Mouse (Mus musculus) neural tube, embryonic 13.5 days (tissue): ENCODE measurements around the gene Zdhhc12. TPM values are rescaled to one million over a fixed set of nuclear protein-coding genes. Genes with fewer than 3 reads are reported as not detected.
A peak's percentile ranks its signal among the peaks of the same experiment; 100 is the strongest.

ENCODE experiments used
- ATAC-seq: fragments of 200-750 bp; cut with Nextera tagmentation; 2 replicates; pipeline ENCODE4 v1.8.0; 2017; ENCODE audit warnings: low read depth, mild to moderate bottlenecking, moderate TSS enrichment, moderate library complexity
- H3K27ac ChIP-seq: fragments of 300-500 bp; sonication (generic); replicated peaks from 2 replicates; pipeline ENCODE4 v1.5.1; 2015; ENCODE audit warnings: moderate library complexity, mild to moderate bottlenecking, inconsistent platforms
- H3K27me3 ChIP-seq: fragments of 300-500 bp; sonication (generic); 2 replicates; pipeline ENCODE4 v1.6.1; 2015; ENCODE audit warnings: mild to moderate bottlenecking, inconsistent platforms
- H3K36me3 ChIP-seq: fragments of 300-500 bp; sonication (generic); 2 replicates; pipeline ENCODE4 v1.6.1; 2015; ENCODE audit warnings: mild to moderate bottlenecking, inconsistent platforms
- H3K4me1 ChIP-seq: fragments of 300-500 bp; sonication (generic); replicated peaks from 2 replicates; pipeline ENCODE4 v1.6.1; 2015; ENCODE audit warnings: inconsistent platforms
- H3K4me2 ChIP-seq: fragments of 300-500 bp; sonication (generic); 2 replicates; pipeline ENCODE4 v1.6.1; 2015; ENCODE audit warnings: inconsistent platforms, mild to moderate bottlenecking, moderate library complexity
- H3K4me3 ChIP-seq: fragments of 300-500 bp; sonication (generic); 2 replicates; pipeline ENCODE4 v1.5.1; 2015; ENCODE audit warnings: mild to moderate bottlenecking, inconsistent platforms
- H3K9ac ChIP-seq: fragments of 300-500 bp; sonication (generic); 2 replicates; pipeline ENCODE4 v1.6.1; 2015; ENCODE audit warnings: moderate library complexity, mild to moderate bottlenecking, inconsistent platforms
- H3K9me3 ChIP-seq: fragments of 300-500 bp; sonication (generic); 2 replicates; pipeline ENCODE4 v1.6.1; 2016; ENCODE audit warnings: inconsistent platforms
- WGBS: fragments of 180-500 bp; shearing (Covaris S2); methylation state at CpG from one replicate; pipeline ENCODE4 v1.1.7; 2015; 5-methylcytosine and 5-hydroxymethylcytosine counted together
- polyA plus RNA-seq: library from polyadenylated mRNA; unstranded; fragments of >200 nt; fragmentation: Nextera tagmentation; extraction: Ambion mirVana; gene quantifications from 2 replicates; pipeline ENCODE4 v1.2.1, GENCODE M21; 2015

Zdhhc12 gene
- polyA plus RNA-seq, 1 experiment from 2014 or later, result 32.5 TPM

DNA sequence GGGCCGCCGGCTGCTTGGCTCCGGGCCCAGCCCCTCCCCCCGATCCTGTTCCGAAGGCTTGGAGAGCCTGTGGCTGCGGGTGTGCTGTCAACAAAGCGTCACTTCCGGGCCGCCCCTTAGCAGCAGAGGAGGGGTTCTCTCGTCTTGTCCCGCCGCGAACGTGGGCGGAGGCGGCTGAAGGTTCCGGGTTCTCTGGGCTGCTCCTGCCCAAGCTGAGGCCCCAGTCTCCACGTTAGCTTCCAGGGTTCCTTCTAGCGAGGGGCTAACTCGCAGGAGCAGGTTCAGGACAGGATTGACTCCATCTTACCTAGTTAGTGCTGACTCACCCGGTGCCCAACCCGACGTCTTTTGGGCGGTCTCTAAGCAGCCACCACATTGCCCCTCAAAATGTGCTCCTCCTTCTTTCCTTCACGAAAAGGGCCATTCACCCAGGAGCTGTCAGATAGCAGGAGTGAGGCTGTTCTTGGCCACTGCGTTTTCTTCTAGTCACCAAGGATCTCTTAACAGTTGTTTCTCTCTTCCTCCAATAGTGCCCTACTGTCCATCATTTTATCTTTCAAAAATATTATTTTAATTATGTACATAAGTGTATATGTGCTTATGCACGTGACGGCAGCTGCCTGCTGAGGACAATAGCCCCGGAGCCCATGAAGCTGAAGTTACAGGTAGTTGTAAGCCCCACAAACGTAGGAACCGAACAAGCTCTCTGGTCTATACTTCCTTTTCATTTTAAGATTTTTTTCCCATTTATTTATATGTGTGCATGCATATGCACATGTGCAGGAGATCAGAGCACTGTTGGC is 31.2 kb upstream of the Zdhhc12 start, which contains the start of gene Zer1:
Gene Zer1, minus strand, starts transcription at position 114 of the 803 bp plus-strand sequence.
- Histone ChIP-seq H3K4me3 (peak within 1 kb of the TSS; percentile 77), H3K9ac (peak within 1 kb of the TSS; percentile 90), H3K27ac (peak within 1 kb of the TSS; percentile 93), H3K9me3 (no peaks in the 10 kb centered on the region), H3K4me1 (peaks cover 38% of the 10 kb centered on the region), H3K36me3 (0 out of 2 replicates have a peak, but pooled peaks cover 5% of the 10 kb centered on the region), H3K4me2 (peak within 1 kb of the TSS; percentile 97), H3K27me3 (no peaks in the 10 kb centered on the region)
- WGBS, result 10% methylated on average over 31 of the region's 31 CpGs
- peak; percentile 96 for ATAC-seq

DNA sequence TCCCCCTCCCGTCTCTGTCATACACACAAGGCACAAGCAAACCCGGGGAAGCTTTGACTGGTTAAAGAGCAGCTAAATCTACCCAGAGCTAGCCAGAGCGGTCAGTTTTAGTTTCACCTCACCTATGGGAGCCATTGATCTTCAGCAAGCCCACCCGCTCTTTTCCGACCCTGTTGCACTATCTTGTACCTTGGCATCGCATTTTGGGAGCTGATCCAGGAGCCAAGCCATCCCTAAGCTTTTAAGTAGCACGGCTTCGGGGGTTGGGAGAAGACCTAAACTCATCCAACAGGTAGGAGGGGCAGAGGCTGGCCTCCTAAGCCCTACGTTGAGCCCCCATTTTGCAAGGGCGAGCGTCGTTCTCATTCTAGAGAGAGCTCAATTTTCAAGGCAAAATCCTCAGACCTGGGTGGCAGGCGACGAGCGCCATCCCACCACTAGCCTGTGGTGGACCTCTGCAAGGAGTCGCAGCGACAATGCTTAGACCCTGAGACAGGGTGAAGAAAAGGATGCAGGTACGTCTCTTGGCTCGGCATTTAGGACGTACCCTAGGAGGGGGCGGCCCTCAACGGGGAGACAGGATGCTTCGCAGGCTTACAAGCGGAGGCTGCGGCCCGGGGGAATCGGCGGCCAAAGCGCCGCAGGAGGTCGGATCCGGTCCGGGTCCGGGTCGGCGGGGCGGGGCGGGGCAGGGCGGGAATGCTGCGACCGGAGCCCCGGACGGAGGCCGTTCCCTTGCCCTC is 30.5 kb upstream of the Zdhhc12 start:
- Histone ChIP-seq H3K9me3 (no peaks in the 10 kb centered on the region), H3K27ac (peak overlapping the region; percentile 93), H3K4me3 (peak overlapping the region; percentile 77), H3K9ac (peak overlapping the region; percentile 90), H3K4me1 (peaks cover 45% of the 10 kb centered on the region), H3K4me2 (peak overlapping the region; percentile 97), H3K27me3 (no peaks in the 10 kb centered on the region), H3K36me3 (0 out of 2 replicates have a peak, but pooled peaks cover 5% of the 10 kb centered on the region)
- ATAC-seq, result peak; percentile 69
- WGBS, result 1% methylated on average over 42 of the region's 44 CpGs

DNA sequence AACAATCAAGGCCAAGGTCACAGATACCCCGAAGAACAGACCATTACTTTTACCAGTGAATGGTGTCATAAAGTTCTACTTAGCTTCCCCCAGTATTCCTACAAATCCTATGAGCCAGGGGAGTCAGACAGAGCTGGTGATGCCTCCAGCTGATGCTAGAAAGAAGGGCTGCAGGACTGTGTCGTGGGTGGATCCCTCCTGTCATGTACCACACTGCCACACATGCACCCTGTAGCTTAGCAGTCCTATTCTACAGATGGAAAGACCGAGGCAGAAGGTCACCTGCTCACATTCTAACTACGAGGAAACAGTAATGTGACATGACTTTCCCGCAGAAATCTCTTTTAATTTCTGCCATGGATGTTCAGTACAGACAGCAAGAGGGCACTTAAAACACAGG is 29.3 kb upstream of the Zdhhc12 start:
- WGBS, result 90% methylated on average over 5 of the region's 5 CpGs
- H3K4me3 ChIP-seq, result peak overlapping the region; percentile 77; the same call in 1 of the 2 replicates
- ATAC-seq, result no peak

DNA sequence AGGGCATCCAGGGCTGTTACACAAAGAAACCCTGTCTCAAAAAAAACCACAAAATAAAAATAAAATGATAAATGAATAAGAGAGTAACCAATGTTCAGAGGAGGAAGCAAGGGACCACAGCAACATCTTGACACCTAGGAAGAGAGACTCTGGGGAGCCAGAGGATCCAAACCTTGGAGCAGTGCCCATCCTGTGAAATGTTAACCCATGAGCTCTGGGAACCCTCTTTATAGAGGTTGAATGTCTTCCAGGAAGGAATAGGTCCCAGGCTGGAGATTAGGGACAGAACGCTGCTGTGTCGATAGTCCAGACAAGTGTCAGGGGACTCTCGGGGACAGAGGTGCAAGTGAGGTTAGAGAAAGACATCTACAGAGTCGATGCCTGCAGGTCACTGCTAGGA is 26.8 kb upstream of the Zdhhc12 start:
- Histone ChIP-seq H3K4me3 (no peak overlapping the region), H3K27ac (peak overlapping the region; percentile 71), H3K27me3 (no peaks in the 10 kb centered on the region), H3K4me1 (peaks cover 47% of the 10 kb centered on the region), H3K9me3 (no peaks in the 10 kb centered on the region), H3K4me2 (0 out of 2 replicates have a peak overlapping the region, but pooled peaks have one; percentile 11), H3K36me3 (peaks cover 17% of the 10 kb centered on the region; the same call in 1 of the 2 replicates), H3K9ac (peak overlapping the region; percentile 9; the same call in 1 of the 2 replicates)
- ATAC-seq, result no peak
- 75% methylated on average over 4 of the region's 4 CpGs for WGBS

More for the DNA sequence above, 29.3 kb upstream of the Zdhhc12 start:
- H3K27me3 ChIP-seq, result no peaks in the 10 kb centered on the region
- H3K9me3 ChIP-seq, result no peaks in the 10 kb centered on the region
- H3K9ac ChIP-seq, result no peak overlapping the region
- peak overlapping the region; percentile 97 for H3K4me2 ChIP-seq
- H3K36me3 ChIP-seq, result 0 out of 2 replicates have a peak, but pooled peaks cover 5% of the 10 kb centered on the region
- H3K4me1 ChIP-seq, result peaks cover 48% of the 10 kb centered on the region
- H3K27ac ChIP-seq, result no peak overlapping the region

DNA sequence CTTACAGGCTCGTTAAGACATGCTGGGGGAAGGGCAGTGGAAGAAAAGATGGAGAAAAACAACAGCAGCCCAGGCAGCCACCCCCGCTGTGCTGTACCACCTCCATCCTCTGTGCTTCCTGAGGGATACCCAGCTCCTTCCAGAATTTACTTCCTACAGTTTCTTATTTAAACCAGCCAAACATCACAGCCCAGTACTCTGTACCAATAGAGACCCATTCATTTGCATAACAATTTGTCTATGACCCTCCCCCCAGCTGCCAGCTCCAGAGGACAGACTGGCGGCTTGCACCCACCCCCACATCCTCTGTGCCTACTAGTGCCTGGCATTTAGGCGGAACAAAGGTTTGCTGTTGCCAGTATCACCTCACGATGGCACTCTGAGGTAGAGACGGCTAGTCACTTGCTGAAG is 26.2 kb upstream of the Zdhhc12 start:
- 14% methylated on average over 6 of the region's 6 CpGs for WGBS
- peak; percentile 54; the same call in 1 of the 2 replicates for ATAC-seq
- Histone ChIP-seq H3K4me2 (peak overlapping the region; percentile 11; the same call in 1 of the 2 replicates), H3K9me3 (no peaks in the 10 kb centered on the region), H3K36me3 (peaks cover 22% of the 10 kb centered on the region; the same call in 1 of the 2 replicates), H3K9ac (peak overlapping the region; percentile 9; the same call in 1 of the 2 replicates), H3K27ac (peak overlapping the region; percentile 71), H3K4me3 (no peak overlapping the region), H3K4me1 (peaks cover 41% of the 10 kb centered on the region), H3K27me3 (no peaks in the 10 kb centered on the region)

DNA sequence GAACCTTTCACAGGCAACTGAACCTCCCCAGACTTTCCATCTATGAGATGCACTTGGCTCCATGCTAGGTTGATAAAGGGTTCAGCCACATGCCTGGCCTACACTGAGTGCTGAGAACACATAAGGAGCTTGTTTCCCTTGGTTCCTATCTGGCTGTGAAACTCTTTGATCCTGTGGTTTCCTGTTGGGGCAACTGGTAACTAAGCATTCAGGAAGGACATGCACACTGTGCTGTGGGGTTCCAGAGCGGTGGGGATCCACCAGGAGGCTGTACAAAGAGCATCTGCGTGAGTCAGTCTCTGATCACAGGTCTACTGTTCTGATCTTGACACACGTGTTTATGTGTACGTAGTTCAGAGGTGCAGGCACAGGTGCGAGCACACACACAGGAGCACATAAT is 19.1 kb upstream of the Zdhhc12 start:
- no peaks in the 10 kb centered on the region for H3K27me3 ChIP-seq
- 94% methylated on average over 5 of the region's 5 CpGs for WGBS
- no peak overlapping the region for H3K4me2 ChIP-seq
- no peak overlapping the region for H3K4me3 ChIP-seq
- H3K9ac ChIP-seq, result no peak overlapping the region
- no peak overlapping the region for H3K27ac ChIP-seq
- ATAC-seq, result no peak
- H3K4me1 ChIP-seq, result no peaks in the 10 kb centered on the region
- peaks cover 74% of the 10 kb centered on the region for H3K36me3 ChIP-seq
- no peaks in the 10 kb centered on the region for H3K9me3 ChIP-seq

DNA sequence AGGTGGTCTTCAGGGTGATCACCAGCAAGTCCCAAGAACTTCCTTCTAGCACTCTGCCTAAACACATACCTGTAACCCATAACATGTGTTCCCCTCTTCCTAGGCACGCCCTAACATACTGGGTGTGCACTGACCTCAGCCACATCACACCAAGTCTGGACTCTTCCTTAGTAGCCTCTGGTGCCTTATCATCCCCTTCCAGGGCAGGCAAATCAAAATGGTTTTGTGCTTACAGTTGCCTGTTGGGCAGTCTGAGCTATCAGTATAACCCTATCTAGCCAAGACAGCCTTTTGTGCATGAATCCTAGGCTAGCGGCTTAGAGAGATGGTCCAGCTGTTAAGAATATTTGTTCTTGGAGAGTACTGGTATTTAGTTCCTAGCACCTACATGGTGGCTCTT is 18.1 kb upstream of the Zdhhc12 start:
- Histone ChIP-seq H3K4me1 (no peaks in the 10 kb centered on the region), H3K9me3 (no peaks in the 10 kb centered on the region), H3K9ac (no peak overlapping the region), H3K4me3 (no peak overlapping the region), H3K27me3 (no peaks in the 10 kb centered on the region), H3K36me3 (peaks cover 84% of the 10 kb centered on the region), H3K4me2 (no peak overlapping the region), H3K27ac (no peak overlapping the region)
- ATAC-seq, result no peak
- 97% methylated on average over 2 of the region's 2 CpGs for WGBS

DNA sequence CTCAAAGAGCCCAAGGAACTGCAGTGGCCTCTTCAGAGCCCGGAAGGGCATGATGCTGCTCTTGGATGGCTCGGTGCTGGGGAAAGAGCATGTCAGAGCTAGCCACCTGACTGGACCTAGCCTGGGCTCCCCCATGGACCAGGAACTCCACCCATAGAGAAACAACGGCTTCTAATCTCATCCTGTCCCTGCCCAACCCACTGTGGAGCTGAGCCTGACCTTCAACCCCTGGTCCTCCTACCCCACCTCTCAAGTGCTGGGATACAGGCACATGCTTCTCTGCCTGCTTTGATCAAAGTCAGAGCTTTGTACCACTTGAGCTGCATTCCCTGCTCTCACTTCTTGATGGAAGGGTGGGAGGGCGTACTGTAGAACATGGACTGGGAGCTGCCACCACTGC is 14.8 kb upstream of the Zdhhc12 start:
- no peak overlapping the region for H3K4me3 ChIP-seq
- H3K4me2 ChIP-seq, result no peak overlapping the region
- no peaks in the 10 kb centered on the region for H3K9me3 ChIP-seq
- WGBS, result 92% methylated on average over 4 of the region's 4 CpGs
- H3K4me1 ChIP-seq, result no peaks in the 10 kb centered on the region
- no peaks in the 10 kb centered on the region for H3K27me3 ChIP-seq
- no peak for ATAC-seq
- no peak overlapping the region for H3K9ac ChIP-seq
- H3K36me3 ChIP-seq, result peaks cover 98% of the 10 kb centered on the region
- H3K27ac ChIP-seq, result no peak overlapping the region

DNA sequence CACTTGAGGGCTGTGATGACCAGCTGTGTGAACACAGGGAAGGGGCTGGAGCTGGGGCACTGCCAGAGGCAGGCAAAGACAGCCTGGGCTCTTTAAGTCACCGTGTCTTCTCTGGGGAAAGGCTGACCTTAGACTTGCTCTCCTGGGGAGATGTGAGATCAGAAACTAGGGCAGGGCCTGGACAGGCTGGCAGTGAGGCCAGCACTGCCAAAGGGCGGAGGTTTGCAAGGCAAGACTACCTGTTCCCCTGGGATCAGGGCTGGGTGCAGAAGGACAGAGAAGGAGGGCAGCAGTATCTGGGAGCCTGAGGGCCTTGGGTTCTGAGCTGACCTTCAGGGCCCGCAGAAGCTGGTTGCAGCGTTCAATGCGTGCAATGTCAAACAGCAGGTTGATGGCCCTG is 14.2 kb upstream of the Zdhhc12 start:
- Histone ChIP-seq H3K4me3 (no peak overlapping the region), H3K36me3 (peaks cover 98% of the 10 kb centered on the region), H3K27ac (no peak overlapping the region), H3K27me3 (no peaks in the 10 kb centered on the region), H3K9ac (no peak overlapping the region), H3K9me3 (no peaks in the 10 kb centered on the region), H3K4me1 (no peaks in the 10 kb centered on the region), H3K4me2 (no peak overlapping the region)
- 95% methylated on average over 5 of the region's 5 CpGs for WGBS
- no peak for ATAC-seq

DNA sequence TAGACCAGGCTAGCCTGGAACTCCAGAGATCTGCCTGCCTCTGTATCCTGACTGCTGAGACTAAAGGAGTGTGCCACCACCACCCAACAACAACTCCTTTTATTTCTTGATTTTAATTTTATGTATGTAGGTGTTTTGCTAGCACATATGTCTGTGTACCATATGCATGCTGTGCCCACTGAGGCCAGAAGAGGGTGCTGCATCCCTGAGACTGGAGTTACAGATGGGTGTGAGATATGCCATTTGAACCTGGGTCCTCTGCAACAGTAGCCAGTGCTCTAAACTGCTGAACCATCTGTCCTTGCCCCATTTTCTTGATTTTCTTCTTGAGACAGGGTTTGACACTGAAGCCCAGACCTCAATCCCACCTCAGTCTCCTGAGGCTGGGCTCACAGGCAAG is 12.9 kb upstream of the Zdhhc12 start:
- H3K27me3 ChIP-seq, result no peaks in the 10 kb centered on the region
- H3K36me3 ChIP-seq, result peaks cover 99% of the 10 kb centered on the region
- H3K4me3 ChIP-seq, result no peak overlapping the region
- H3K4me2 ChIP-seq, result no peak overlapping the region
- no peak overlapping the region for H3K27ac ChIP-seq
- H3K9ac ChIP-seq, result no peak overlapping the region
- no peak for ATAC-seq
- H3K4me1 ChIP-seq, result no peaks in the 10 kb centered on the region
- no peaks in the 10 kb centered on the region for H3K9me3 ChIP-seq

DNA sequence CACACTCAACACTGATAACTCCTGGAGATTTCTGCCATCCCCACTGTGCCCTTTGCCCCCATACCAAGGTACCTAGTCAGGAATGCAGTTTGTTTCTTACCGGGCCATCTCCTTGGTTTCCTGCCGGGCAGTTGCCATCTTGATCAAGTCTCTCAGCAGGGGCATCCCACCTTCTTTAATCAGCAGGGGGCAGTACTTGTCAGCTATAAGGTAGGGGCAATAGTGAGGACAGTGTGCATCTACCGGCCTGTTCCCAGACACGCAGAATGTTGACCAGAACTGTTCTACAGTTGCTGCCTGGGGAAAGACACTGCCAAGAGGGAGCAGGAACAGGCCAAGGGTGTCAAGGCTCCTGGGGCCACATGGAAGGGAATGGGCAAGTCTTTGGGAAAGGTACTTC is 6.8 kb upstream of the Zdhhc12 start:
- Histone ChIP-seq H3K9ac (no peak overlapping the region), H3K4me2 (no peak overlapping the region), H3K36me3 (peaks cover 92% of the 10 kb centered on the region), H3K27ac (no peak overlapping the region), H3K4me3 (no peak overlapping the region), H3K27me3 (no peaks in the 10 kb centered on the region), H3K4me1 (no peaks in the 10 kb centered on the region), H3K9me3 (no peaks in the 10 kb centered on the region)
- WGBS, result 79% methylated on average over 4 of the region's 4 CpGs
- no peak for ATAC-seq

DNA sequence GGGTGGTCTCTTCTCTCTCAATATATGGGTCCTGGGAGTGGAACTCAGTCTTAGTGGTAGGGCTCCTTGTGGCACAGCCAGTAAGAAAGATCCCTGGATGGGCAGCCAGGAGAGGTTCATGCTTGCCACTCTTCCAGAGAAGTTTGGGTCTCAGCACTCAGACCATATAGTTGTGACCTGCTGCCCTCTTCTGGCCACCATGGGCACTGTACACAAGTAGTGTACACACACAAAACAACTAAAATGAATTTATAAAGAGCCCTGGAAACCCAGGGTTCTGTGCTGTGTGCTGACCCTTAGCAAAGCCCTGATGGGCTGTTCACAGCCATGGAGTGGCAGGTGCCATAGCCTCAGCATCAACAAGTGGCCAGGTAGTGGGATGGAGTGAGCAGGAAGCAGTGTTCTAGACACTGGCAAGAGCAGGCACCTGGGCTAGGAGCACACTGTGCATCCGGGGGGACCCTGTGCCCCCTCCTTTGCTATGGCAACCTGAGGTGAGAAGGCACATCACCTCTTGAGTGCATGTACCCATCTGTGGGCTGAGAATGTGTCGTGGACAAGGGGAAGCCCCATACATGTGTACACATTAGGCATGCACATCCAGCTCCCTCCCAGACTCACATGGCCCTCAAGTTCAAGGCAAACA is 2.6 kb upstream of the Zdhhc12 start:
- H3K27me3 ChIP-seq, result no peaks in the 10 kb centered on the region
- no peak overlapping the region for H3K27ac ChIP-seq
- ATAC-seq, result no peak
- peaks cover 59% of the 10 kb centered on the region for H3K36me3 ChIP-seq
- no peaks in the 10 kb centered on the region for H3K9me3 ChIP-seq
- WGBS, result 77% methylated on average over 2 of the region's 2 CpGs
- H3K4me1 ChIP-seq, result peaks cover 22% of the 10 kb centered on the region
- no peak overlapping the region for H3K9ac ChIP-seq
- H3K4me3 ChIP-seq, result no peak overlapping the region
- H3K4me2 ChIP-seq, result no peak overlapping the region
